ENCODE assay signal across 8 mouse cellular contexts in the genomic region with DNA sequence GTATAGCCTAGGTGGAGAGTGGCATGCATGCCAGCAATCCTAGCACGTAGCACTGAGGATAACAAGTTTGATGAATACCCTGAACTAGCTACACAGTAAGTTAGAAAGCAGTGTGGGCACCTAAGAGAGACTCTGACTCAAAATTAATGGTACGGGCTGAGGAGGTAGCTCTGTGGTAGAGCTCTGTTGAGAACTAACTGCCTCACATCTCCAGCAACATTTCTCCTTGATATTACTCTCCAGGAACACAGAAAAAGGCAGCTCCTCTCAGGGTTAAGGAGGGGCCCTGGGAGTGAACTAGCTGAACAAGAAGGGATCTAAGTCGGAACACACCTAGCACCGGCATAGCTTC. TPM values are rescaled to one million over a fixed set of nuclear protein-coding genes. Genes with fewer than 3 reads are reported as not detected.
DNase-seq lines count a peak whose midpoint lies in the region; ATAC-seq and TF ChIP-seq lines count a peak whose summit lies in the region.

No protein-coding gene starts in this region.

- DNase-seq in heart, adult 11 months: no peak
- DNase-seq in G1E (ENCODE audit: low spot score): no peak
- DNase-seq in forebrain, postnatal 0 days: no peak
- DNase-seq in cerebellum, adult 8-10 months: no peak
- no peak for DNase-seq in layer of hippocampus, adult 9-11 months

- peak overlapping the region; percentile 93 for H3K4me3 ChIP-seq in heart, embryonic 13.5 days
- H3K4me3 ChIP-seq in G1E (ENCODE audit: low read depth, low read length): peak overlapping the region; percentile 96
- H3K4me3 ChIP-seq in forebrain, postnatal 0 days (ENCODE audit: low read depth, low read length): peak overlapping the region; percentile 72

- peaks cover 37% of the 10 kb centered on the region for H3K36me3 ChIP-seq in heart, embryonic 13.5 days
- peaks cover 30% of the 10 kb centered on the region for H3K36me3 ChIP-seq in G1E (replicated peaks)
- peaks cover 7% of the 10 kb centered on the region; the same call in 1 of the 2 replicates for H3K36me3 ChIP-seq in forebrain, postnatal 0 days (ENCODE audit: insufficient read depth)

- peak overlapping the region; percentile 71 for H3K9ac ChIP-seq in heart, embryonic 13.5 days
- H3K9ac ChIP-seq in forebrain, postnatal 0 days: peak overlapping the region; percentile 85; the same call in 1 of the 2 replicates

- H3K4me1 ChIP-seq in heart, embryonic 13.5 days: peaks cover 20% of the 10 kb centered on the region
- H3K4me1 ChIP-seq in G1E (ENCODE audit: insufficient read depth, low read depth, low read length): peaks cover 17% of the 10 kb centered on the region
- H3K4me1 ChIP-seq in forebrain, postnatal 0 days (ENCODE audit: insufficient read depth): peaks cover 5% of the 10 kb centered on the region; the same call in 1 of the 2 replicates

- H3K27ac ChIP-seq in heart, embryonic 13.5 days (replicated peaks): peak overlapping the region; percentile 76
- no peak overlapping the region for H3K27ac ChIP-seq in forebrain, postnatal 0 days (ENCODE audit: low read depth, low read length)

- no peak for TF ChIP-seq CTCF in G1E (IDR thresholded peaks at IDR 0.05; ENCODE audit: low read depth, low read length)
- no peak for TF ChIP-seq CTCF in forebrain, postnatal 0 days (IDR thresholded peaks at IDR 0.05; ENCODE audit: low read depth)

- no peaks in the 10 kb centered on the region for H3K27me3 ChIP-seq in heart, embryonic 13.5 days (replicated peaks)
- no peaks in the 10 kb centered on the region for H3K27me3 ChIP-seq in G1E (ENCODE audit: insufficient read depth, low read length)
- H3K27me3 ChIP-seq in forebrain, postnatal 0 days (ENCODE audit: insufficient read depth, low read length): no peaks in the 10 kb centered on the region

- WGBS in heart, embryonic 13.5 days: 42% methylated on average over 4 of the region's 4 CpGs
- WGBS in forebrain, postnatal 0 days: 45% methylated on average over 4 of the region's 4 CpGs

- H3K4me2 ChIP-seq in heart, embryonic 13.5 days: peak overlapping the region; percentile 95
- peak overlapping the region; percentile 71 for H3K4me2 ChIP-seq in forebrain, postnatal 0 days (ENCODE audit: low read depth)

- H3K9me3 ChIP-seq in heart, embryonic 13.5 days: no peaks in the 10 kb centered on the region
- H3K9me3 ChIP-seq in G1E (replicated peaks): no peaks in the 10 kb centered on the region; the same call in 1 of the 2 replicates
- H3K9me3 ChIP-seq in forebrain, postnatal 0 days (ENCODE audit: low read length): no peaks in the 10 kb centered on the region

- no peak for ATAC-seq in heart, embryonic 13.5 days (ENCODE audit: extremely low read depth, insufficient number of reproducible peaks, low FRiP score, low TSS enrichment)
- ATAC-seq in G1E (ENCODE audit: extremely low read depth, insufficient number of reproducible peaks, low FRiP score, poor library complexity, severe bottlenecking): peak; percentile 5; the same call in 1 of the 2 replicates
- ATAC-seq in forebrain, postnatal 0 days: peak; percentile 32
- ATAC-seq in megakaryocyte, adult 5-6 weeks (ENCODE audit: poor library complexity, severe bottlenecking): peak; percentile 25; the same call in 1 of the 2 replicates
- no peak for ATAC-seq in frontal cortex, adult (ENCODE audit: low TSS enrichment)

RNA-seq across cellular contexts. Expression of a gene that starts 24.2 kb away (rescaled TPM):
- 23.8 and 26.0 TPM in 2 replicates for polyA plus RNA-seq in heart, embryonic 13.5 days (2015; fragmentation: Nextera tagmentation; extraction: Ambion mirVana)
- total RNA-seq in G1E (2014; fragmentation: Nextera tagmentation): 22.5 and 37.9 TPM in 2 replicates
- total RNA-seq in G1E (2017): 15.6 and 16.3 TPM in 2 replicates
- 1.4 and 1.7 TPM in 2 replicates for polyA plus RNA-seq in G1E (2012)
- total RNA-seq in forebrain, postnatal 0 days (2014; rRNA removed): 62.0 and 65.9 TPM in 2 replicates
- polyA plus RNA-seq in forebrain, postnatal 0 days (2015; fragmentation: Nextera tagmentation; extraction: Ambion mirVana): 34.5 and 37.6 TPM in 2 replicates
- total RNA-seq in megakaryocyte, adult 5-6 weeks (2015): 9.3 and 12.0 TPM in 2 replicates
- 7.3 and 10.0 TPM in 2 replicates for total RNA-seq in megakaryocyte, adult 5-6 weeks (2017)

Comparison
In these comparisons a context has a peak if more than half of its experiments do, and no peak if none do; other contexts are left out.
1. ATAC-seq: peak in G1E (single experiment), forebrain, postnatal 0 days (single experiment) and megakaryocyte, adult 5-6 weeks (single experiment); none in heart, embryonic 13.5 days (single experiment) and frontal cortex, adult (single experiment).
2. Peak in every context shown above with its lines, with median percentiles within 50 percentile points of each other: H3K4me3 ChIP-seq.